Mouse (Mus musculus): ENCODE measurements around the gene Nceh1.

- no peak for TF ChIP-seq NELFE (IDR thresholded peaks at IDR 0.05; ENCODE audit: low read depth, low read length)
- no peak for TF ChIP-seq RAD21 (IDR thresholded peaks at IDR 0.05; ENCODE audit: low read depth, low read length)
- TF ChIP-seq CTCF (IDR thresholded peaks at IDR 0.05 in 2 of 3, conservative IDR thresholded peaks at IDR 0.05 in 1 of 3; ENCODE audit: control insufficient read depth in 1 of 3, insufficient read depth in 1 of 3, low read depth in 2 of 3, low read length in 3 of 3, poor library complexity in 1 of 3, severe bottlenecking in 1 of 3): no peak
- TF ChIP-seq POLR2AphosphoS2 (IDR thresholded peaks at IDR 0.05; ENCODE audit: low read length): no peak
- TF ChIP-seq ZNF384 (IDR thresholded peaks at IDR 0.05; ENCODE audit: low read depth, low read length): no peak
- TF ChIP-seq MAFK (IDR thresholded peaks at IDR 0.05; ENCODE audit: borderline replicate concordance, low read depth, low read length): no peak
- no peak for TF ChIP-seq GABPA (IDR thresholded peaks at IDR 0.05; ENCODE audit: low read depth, low read length)
- no peak for TF ChIP-seq EP300 (IDR thresholded peaks at IDR 0.05; ENCODE audit: low read depth in 1 of 2, low read length in 2 of 2)
- no peak for TF ChIP-seq POLR2A (IDR thresholded peaks at IDR 0.05; ENCODE audit: control insufficient read depth in 1 of 2, insufficient read depth in 1 of 2, low read depth in 1 of 2, low read length in 2 of 2, poor library complexity in 1 of 2)
- no peak for TF ChIP-seq TCF12 (IDR thresholded peaks at IDR 0.05; ENCODE audit: low read depth, low read length)
These were observed 56.8 kb downstream of the Nceh1 start for GRCm38 (mm10) chr3:27239568-27239967.

Measured in MEL (cell line).